Mouse (Mus musculus) stomach, postnatal 0 days (tissue): Measurements from ENCODE around the gene Pdp2. TPM values are rescaled to one million over a fixed set of nuclear protein-coding genes. Genes with fewer than 3 reads are reported as not detected.
A peak's percentile ranks its signal among the peaks of the same experiment; 100 is the strongest.

Experiments used
- ATAC-seq: fragments of 200-750 bp; cut with Nextera tagmentation; 2 replicates; pipeline ENCODE4 v1.8.0; 2017; ENCODE audit not compliant: low FRiP score, low TSS enrichment
- DNase-seq: peaks from one replicate; pipeline ENCODE4 v3.0.0-alpha.2; 2016; ENCODE audit warnings: low spot score
- H3K27ac ChIP-seq: fragments of 300-500 bp; sonication (generic); replicated peaks from 2 replicates; pipeline ENCODE4 v1.5.1; 2014; ENCODE audit warnings: mild to moderate bottlenecking, control low read depth
- H3K27me3 ChIP-seq: fragments of 300-500 bp; sonication (generic); 2 replicates; pipeline ENCODE4 v1.6.1; 2014; ENCODE audit warnings: low read length; ENCODE audit not compliant: control insufficient read depth, insufficient read depth
- H3K36me3 ChIP-seq: fragments of 300-500 bp; sonication (generic); 2 replicates; pipeline ENCODE4 v1.6.1; 2014; ENCODE audit warnings: low read length, mixed read lengths; ENCODE audit not compliant: control insufficient read depth, insufficient read depth
- H3K4me1 ChIP-seq: fragments of 300-500 bp; sonication (generic); replicated peaks from 2 replicates; pipeline ENCODE4 v1.6.1; 2014; ENCODE audit warnings: antibody characterized with exemption; ENCODE audit not compliant: control insufficient read depth, insufficient read depth
- H3K4me2 ChIP-seq: fragments of 300-500 bp; sonication (generic); replicated peaks from 2 replicates; pipeline ENCODE4 v1.6.1; 2014; ENCODE audit warnings: low read depth, mild to moderate bottlenecking, control low read depth, moderate library complexity
- H3K4me3 ChIP-seq: fragments of 300-500 bp; sonication (generic); 2 replicates; pipeline ENCODE4 v1.5.1; 2014; ENCODE audit warnings: low read depth, low read length, control low read depth
- H3K9ac ChIP-seq: fragments of 300-500 bp; sonication (generic); 2 replicates; pipeline ENCODE4 v1.6.1; 2014; ENCODE audit warnings: mild to moderate bottlenecking, low read length, control low read depth, mixed read lengths
- H3K9me3 ChIP-seq: fragments of 300-500 bp; sonication (generic); 2 replicates; pipeline ENCODE4 v1.6.1; 2016; ENCODE audit warnings: low read length; ENCODE audit not compliant: control insufficient read depth
- CTCF ChIP-seq: IDR thresholded peaks from 2 replicates; pipeline ENCODE4 v1.5.1; 2016; ENCODE audit warnings: antibody characterized with exemption, low read depth, mild to moderate bottlenecking, moderate library complexity
- EP300 ChIP-seq: optimal IDR thresholded peaks from 2 replicates; pipeline ENCODE3; 2016; ENCODE audit warnings: antibody characterized with exemption
- WGBS: fragments of 180-500 bp; shearing (Covaris S2); extraction: QIAGEN DNeasy Blood & Tissue Kit; methylation state at CpG from one replicate; pipeline ENCODE4 v1.1.7; 2014; 5-methylcytosine and 5-hydroxymethylcytosine counted together
- polyA plus RNA-seq: library from polyadenylated mRNA; unstranded; fragments of >200 nt; fragmentation: Nextera tagmentation; extraction: Ambion mirVana; gene quantifications from 2 replicates; pipeline ENCODE4 v1.2.1, GENCODE M21; 2015

Pdp2 gene
- polyA plus RNA-seq, 1 experiment from 2014 or later = 6.2 TPM

DNA sequence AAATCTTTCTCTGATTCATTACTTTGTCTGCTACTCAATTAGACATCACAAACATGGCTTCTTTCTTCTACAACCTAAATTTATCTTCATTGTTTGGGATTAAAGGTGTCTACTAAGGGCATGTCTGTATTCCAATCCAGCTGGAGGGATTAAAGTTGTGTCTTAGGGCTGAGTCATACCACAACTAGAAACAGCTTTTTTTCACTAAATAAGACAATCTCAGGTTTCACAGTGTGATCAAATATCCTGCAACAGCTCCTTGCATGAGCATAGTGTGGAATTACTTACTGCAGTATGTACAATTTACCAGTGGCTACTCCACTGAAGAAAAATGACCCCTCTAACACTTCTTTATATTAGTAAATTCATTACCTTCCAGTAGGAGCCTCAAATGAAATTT lies 30.5 kb upstream of the Pdp2 start:
- ATAC-seq (no peak), DNase-seq (no peak)
- H3K27ac ChIP-seq = no peak overlapping the region
- H3K4me2 ChIP-seq = no peak overlapping the region
- no peak for TF ChIP-seq CTCF
- no peak for TF ChIP-seq EP300
- H3K4me3 ChIP-seq = no peak overlapping the region
- H3K4me1 ChIP-seq = no peaks in the 10 kb centered on the region
- no peaks in the 10 kb centered on the region for H3K9me3 ChIP-seq
- no peaks in the 10 kb centered on the region for H3K36me3 ChIP-seq
- no peak overlapping the region for H3K9ac ChIP-seq
- no peaks in the 10 kb centered on the region for H3K27me3 ChIP-seq

DNA sequence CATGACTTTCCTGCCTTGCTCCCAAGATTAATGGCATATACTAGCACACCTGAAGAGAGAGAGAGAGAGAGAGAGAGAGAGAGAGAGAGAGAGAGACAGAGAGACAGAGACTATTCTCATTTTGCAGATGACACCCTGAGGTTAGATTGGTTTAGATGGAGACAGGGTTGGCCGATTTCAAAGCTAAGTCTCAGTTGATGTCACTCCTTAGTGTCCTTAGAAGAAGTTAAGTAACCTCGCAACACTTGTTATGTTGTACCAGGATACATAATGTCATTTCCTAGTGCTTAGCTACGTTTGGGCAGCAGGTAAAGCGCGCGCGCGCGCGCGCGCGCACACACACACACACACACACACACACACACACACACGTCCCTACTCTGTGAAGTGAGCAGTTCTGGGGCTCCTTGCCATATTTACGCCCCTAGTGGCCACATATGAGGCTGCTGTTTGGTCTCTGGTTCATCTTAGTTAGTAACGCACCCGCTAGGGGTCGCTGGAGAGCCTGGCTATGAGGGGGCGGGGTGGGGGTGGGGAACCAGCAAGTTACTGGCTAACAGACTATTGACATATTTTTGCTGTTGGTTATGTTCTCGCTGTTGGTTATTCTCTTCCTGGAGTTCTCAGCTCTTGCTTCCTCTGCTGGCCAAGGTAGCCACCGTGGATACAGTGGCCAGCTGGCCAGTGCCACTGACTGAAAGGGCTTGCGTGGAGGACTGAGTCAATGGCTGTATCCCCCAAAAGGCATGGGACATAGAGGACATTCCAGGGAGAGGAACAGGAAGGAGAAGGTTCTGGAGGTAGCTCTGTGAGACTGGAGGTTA lies 26.4 kb upstream of the Pdp2 start:
- ATAC-seq (peak; percentile 95), DNase-seq (peak; percentile 94)
- no peak overlapping the region for H3K27ac ChIP-seq
- no peaks in the 10 kb centered on the region for H3K36me3 ChIP-seq
- no peak overlapping the region for H3K4me2 ChIP-seq
- 18% methylated on average over 22 of the region's 22 CpGs for WGBS
- no peaks in the 10 kb centered on the region for H3K4me1 ChIP-seq
- H3K4me3 ChIP-seq = no peak overlapping the region
- no peak overlapping the region for H3K9ac ChIP-seq
- TF ChIP-seq CTCF = peak; percentile 91
- TF ChIP-seq EP300 = no peak
- H3K27me3 ChIP-seq = no peaks in the 10 kb centered on the region
- H3K9me3 ChIP-seq = no peaks in the 10 kb centered on the region

DNA sequence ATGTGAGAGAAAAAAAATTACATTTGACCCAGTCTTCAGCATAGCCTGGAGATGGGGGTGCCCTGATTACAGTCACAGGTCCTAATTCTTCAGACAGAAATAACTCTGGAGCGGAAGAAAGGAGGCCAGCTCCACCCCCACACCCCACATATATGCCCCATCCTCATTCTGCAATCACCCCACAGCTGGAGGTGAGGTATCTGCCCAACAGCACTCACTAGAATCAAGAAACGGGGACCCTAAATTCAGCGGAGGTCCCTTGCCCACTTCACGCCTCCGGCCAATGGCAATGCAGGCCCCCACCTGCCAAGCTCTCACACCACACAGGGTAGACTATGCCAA lies 25.8 kb upstream of the Pdp2 start:
- ATAC-seq (peak; percentile 26), DNase-seq (no peak)
- TF ChIP-seq CTCF = no peak
- Histone ChIP-seq H3K4me2 (no peak overlapping the region), H3K4me1 (no peaks in the 10 kb centered on the region), H3K9me3 (no peaks in the 10 kb centered on the region), H3K36me3 (no peaks in the 10 kb centered on the region), H3K27ac (no peak overlapping the region), H3K9ac (no peak overlapping the region), H3K27me3 (no peaks in the 10 kb centered on the region), H3K4me3 (no peak overlapping the region)
- 94% methylated on average over 5 of the region's 5 CpGs for WGBS

GRCm38 (mm10) chr8:104569559-104569958 lies 21.7 kb upstream of the Pdp2 start:
- DNase-seq = no peak
- H3K9me3 ChIP-seq = no peaks in the 10 kb centered on the region

GRCm38 (mm10) chr8:104570436-104571343 lies 20.6 kb upstream of the Pdp2 start:
- Histone ChIP-seq H3K27me3 (no peaks in the 10 kb centered on the region), H3K27ac (no peak overlapping the region), H3K9me3 (no peaks in the 10 kb centered on the region), H3K4me3 (peak overlapping the region; percentile 44), H3K4me2 (peak overlapping the region; percentile 78), H3K4me1 (no peaks in the 10 kb centered on the region), H3K36me3 (no peaks in the 10 kb centered on the region), H3K9ac (peak overlapping the region; percentile 28; the same call in 1 of the 2 replicates)
- peak; percentile 83 for DNase-seq
- TF ChIP-seq EP300 = no peak
- TF ChIP-seq CTCF = peak; percentile 81
- WGBS = 7% methylated on average over 26 of the region's 26 CpGs
- 0 out of 2 replicates have a peak, but pooled peaks have one; percentile 57 for ATAC-seq

More at GRCm38 (mm10) chr8:104569559-104569958, 21.7 kb upstream of the Pdp2 start:
- peak; percentile 71 for TF ChIP-seq CTCF
- TF ChIP-seq EP300 = no peak
- Histone ChIP-seq H3K9ac (no peak overlapping the region), H3K27ac (no peak overlapping the region), H3K4me2 (no peak overlapping the region), H3K27me3 (no peaks in the 10 kb centered on the region), H3K4me3 (no peak overlapping the region), H3K36me3 (no peaks in the 10 kb centered on the region), H3K4me1 (no peaks in the 10 kb centered on the region)
- ATAC-seq = no peak
- 52% methylated on average over 1 of the region's 1 CpGs for WGBS
